Mouse (Mus musculus): ENCODE measurements around the gene Gm10197. TPM values are rescaled to one million over a fixed set of nuclear protein-coding genes. Genes with fewer than 3 reads are reported as not detected.

The Gm10197 gene
- polyA plus RNA-seq, 1 experiment from 2014 or later, result not detected

DNA sequence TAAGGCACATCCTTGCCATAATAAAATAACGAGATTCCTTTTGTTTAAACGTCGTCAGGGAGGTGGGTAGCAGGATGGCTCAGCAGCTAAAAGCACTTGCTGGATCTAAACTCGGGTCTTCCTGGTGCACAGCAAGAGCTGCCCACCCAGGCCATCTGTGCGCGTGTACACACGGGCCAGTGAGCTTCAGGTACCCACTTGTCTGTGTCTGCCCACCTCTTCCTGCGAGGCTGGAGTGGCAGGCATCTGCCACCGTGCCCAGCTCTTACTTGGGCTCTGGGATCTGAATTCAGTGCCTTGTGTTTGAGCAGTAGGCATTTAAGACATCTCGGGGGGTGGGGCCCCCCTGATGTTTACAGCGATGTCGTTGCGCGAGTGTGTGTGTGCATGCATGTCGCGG lies 16.5 kb downstream of the Gm10197 start:
- H3K4me2 ChIP-seq, result no peak overlapping the region
- H3K36me3 ChIP-seq, result peaks cover 14% of the 10 kb centered on the region
- no peaks in the 10 kb centered on the region for H3K27me3 ChIP-seq (replicated peaks)
- no peak for ATAC-seq (ENCODE audit: insufficient number of reproducible peaks, low FRiP score)
- H3K9me3 ChIP-seq (replicated peaks), result no peaks in the 10 kb centered on the region
- no peak overlapping the region for H3K9ac ChIP-seq
- peaks cover 11% of the 10 kb centered on the region for H3K4me1 ChIP-seq (replicated peaks)
- H3K4me3 ChIP-seq, result no peak overlapping the region
- 89% methylated on average over 16 of the region's 16 CpGs for WGBS
- H3K27ac ChIP-seq (ENCODE audit: poor library complexity, severe bottlenecking), result no peak overlapping the region

- 83% methylated on average over 7 of the region's 7 CpGs for WGBS
- Histone ChIP-seq H3K36me3 (peaks cover 14% of the 10 kb centered on the region), H3K9me3 (replicated peaks) (no peaks in the 10 kb centered on the region), H3K4me1 (replicated peaks) (peaks cover 4% of the 10 kb centered on the region; the same call in 1 of the 2 replicates), H3K27ac (ENCODE audit: poor library complexity, severe bottlenecking) (no peak overlapping the region), H3K27me3 (replicated peaks) (no peaks in the 10 kb centered on the region), H3K4me3 (no peak overlapping the region), H3K4me2 (no peak overlapping the region), H3K9ac (no peak overlapping the region)
- no peak for ATAC-seq (ENCODE audit: insufficient number of reproducible peaks, low FRiP score)
Measured at GRCm38 (mm10) chr19:53354271-53355000, 17.1 kb downstream of the Gm10197 start.

DNA sequence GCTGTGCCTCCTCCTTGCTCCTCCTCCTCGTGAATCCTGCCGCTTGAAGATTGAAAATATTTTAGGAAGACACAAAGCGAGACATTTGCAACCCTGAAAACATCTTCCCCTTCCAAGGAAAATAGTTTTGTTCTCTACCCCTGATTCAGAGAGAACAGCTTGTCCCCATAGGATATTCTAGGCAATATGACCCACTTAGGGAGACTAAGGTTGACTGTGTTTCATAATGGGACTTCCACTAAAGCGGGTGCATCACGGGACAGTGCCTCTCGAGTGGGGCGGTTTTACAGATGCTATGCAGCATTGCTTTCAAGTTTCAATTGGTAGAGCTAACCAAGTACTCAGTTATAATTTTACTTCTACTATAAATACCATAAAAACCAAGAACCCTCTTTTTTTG lies 17.7 kb downstream of the Gm10197 start:
- ATAC-seq (ENCODE audit: insufficient number of reproducible peaks, low FRiP score), result no peak
- 92% methylated on average over 7 of the region's 7 CpGs for WGBS
- no peak overlapping the region for H3K27ac ChIP-seq (ENCODE audit: poor library complexity, severe bottlenecking)
- no peaks in the 10 kb centered on the region for H3K27me3 ChIP-seq (replicated peaks)
- no peaks in the 10 kb centered on the region for H3K9me3 ChIP-seq (replicated peaks)
- no peak overlapping the region for H3K4me3 ChIP-seq
- H3K36me3 ChIP-seq, result peaks cover 14% of the 10 kb centered on the region
- no peak overlapping the region for H3K4me2 ChIP-seq
- no peak overlapping the region for H3K9ac ChIP-seq
- H3K4me1 ChIP-seq (replicated peaks), result no peaks in the 10 kb centered on the region

GRCm38 (mm10) chr19:53345766-53346165 lies 25.8 kb downstream of the Gm10197 start:
- Histone ChIP-seq H3K4me1 (replicated peaks) (peaks cover 13% of the 10 kb centered on the region), H3K4me2 (no peak overlapping the region), H3K9ac (no peak overlapping the region), H3K27me3 (replicated peaks) (no peaks in the 10 kb centered on the region), H3K27ac (ENCODE audit: poor library complexity, severe bottlenecking) (no peak overlapping the region), H3K4me3 (no peak overlapping the region), H3K36me3 (peaks cover 8% of the 10 kb centered on the region), H3K9me3 (replicated peaks) (no peaks in the 10 kb centered on the region)
- WGBS, result 90% methylated on average over 14 of the region's 14 CpGs
- no peak for ATAC-seq (ENCODE audit: insufficient number of reproducible peaks, low FRiP score)

DNA sequence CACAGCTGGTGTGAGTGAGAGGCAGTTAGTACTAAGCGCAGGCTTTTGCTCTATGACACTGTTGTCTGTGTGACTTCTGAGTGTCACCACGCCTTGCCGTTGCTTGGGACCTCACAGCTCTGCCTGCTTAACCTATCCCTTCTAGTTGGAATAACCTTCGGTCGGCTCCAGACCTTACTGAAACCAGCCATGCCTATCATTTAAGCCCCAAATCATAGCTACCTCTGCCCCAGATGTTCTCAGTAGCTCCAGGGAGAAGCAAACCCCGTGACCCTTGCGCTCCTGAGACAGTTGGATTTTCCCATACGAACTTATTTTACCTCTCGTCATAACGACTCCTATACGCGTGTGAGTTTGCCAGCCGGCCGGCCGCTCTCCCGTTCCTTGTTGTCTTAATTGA lies 27.5 kb downstream of the Gm10197 start:
- H3K27me3 ChIP-seq (replicated peaks), result no peaks in the 10 kb centered on the region
- H3K9ac ChIP-seq, result no peak overlapping the region
- no peak overlapping the region for H3K4me3 ChIP-seq
- 91% methylated on average over 16 of the region's 16 CpGs for WGBS
- H3K4me2 ChIP-seq, result no peak overlapping the region
- no peak for ATAC-seq (ENCODE audit: insufficient number of reproducible peaks, low FRiP score)
- H3K36me3 ChIP-seq, result peaks cover 8% of the 10 kb centered on the region; the same call in 1 of the 2 replicates
- no peaks in the 10 kb centered on the region for H3K9me3 ChIP-seq (replicated peaks)
- peaks cover 21% of the 10 kb centered on the region for H3K4me1 ChIP-seq (replicated peaks)
- H3K27ac ChIP-seq (ENCODE audit: poor library complexity, severe bottlenecking), result no peak overlapping the region

DNA sequence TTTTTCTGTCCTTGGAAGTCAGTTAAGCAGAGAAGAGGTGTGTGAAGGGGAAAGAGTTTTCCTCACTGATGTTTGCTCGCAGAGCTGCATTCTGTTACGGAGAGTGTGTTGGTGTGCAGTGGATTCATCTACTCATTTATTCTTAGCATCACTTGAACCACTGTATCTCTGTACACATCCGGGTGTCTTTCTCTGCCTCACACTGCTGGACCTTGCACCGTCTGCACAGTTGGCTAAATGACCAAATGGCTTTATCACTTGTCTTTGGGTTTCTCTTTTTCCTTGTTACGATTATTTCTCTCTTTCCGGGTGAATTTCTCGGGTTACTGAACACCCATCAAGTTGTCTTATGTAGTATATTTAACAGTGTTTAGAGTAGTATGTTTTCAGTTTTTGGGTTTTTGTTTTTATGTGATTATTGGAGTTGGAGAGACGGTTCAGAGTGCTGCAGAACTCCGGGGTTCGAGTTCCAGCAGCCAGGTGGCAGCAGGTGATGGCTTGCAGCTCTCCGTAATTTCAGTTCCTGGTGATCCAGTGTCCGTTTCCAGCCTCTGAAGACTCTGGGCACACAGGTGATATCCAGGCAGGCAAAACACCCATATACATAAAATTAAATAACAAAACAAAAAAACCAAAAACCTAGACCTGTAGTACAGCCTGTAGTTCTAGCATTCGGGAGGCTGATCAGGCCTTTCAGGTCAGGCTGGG lies 28.2 kb downstream of the Gm10197 start:
- no peak overlapping the region for H3K9ac ChIP-seq
- ATAC-seq (ENCODE audit: insufficient number of reproducible peaks, low FRiP score), result no peak
- H3K9me3 ChIP-seq (replicated peaks), result no peaks in the 10 kb centered on the region
- peaks cover 20% of the 10 kb centered on the region for H3K4me1 ChIP-seq (replicated peaks)
- H3K27me3 ChIP-seq (replicated peaks), result no peaks in the 10 kb centered on the region
- no peak overlapping the region for H3K4me2 ChIP-seq
- H3K4me3 ChIP-seq, result no peak overlapping the region
- 85% methylated on average over 13 of the region's 13 CpGs for WGBS
- H3K27ac ChIP-seq (ENCODE audit: poor library complexity, severe bottlenecking), result no peak overlapping the region
- H3K36me3 ChIP-seq, result peaks cover 8% of the 10 kb centered on the region; the same call in 1 of the 2 replicates

DNA sequence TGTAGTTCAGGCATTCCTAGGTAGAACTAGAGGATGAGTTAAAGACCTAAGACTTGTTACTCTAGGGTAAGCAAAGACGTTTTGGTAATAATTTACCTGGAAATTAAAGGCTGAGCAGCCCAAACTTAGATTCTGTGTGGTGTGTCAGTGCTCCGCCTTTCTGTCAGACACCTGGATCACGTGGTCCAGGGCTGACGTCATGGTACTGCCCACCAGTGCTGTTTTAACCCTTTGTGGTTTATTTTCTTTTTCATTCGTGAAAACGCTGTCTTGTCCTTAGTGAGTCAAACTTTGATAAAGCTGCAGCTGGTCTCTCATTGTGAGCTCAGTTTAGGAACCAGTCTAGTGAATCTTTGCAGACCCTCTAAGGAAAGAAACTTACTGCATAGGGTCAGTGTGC lies 31.1 kb downstream of the Gm10197 start:
- H3K4me1 ChIP-seq (replicated peaks), result peaks cover 14% of the 10 kb centered on the region
- no peak overlapping the region for H3K4me2 ChIP-seq
- peaks cover 14% of the 10 kb centered on the region for H3K36me3 ChIP-seq
- no peaks in the 10 kb centered on the region for H3K27me3 ChIP-seq (replicated peaks)
- H3K9me3 ChIP-seq (replicated peaks), result no peaks in the 10 kb centered on the region
- ATAC-seq (ENCODE audit: insufficient number of reproducible peaks, low FRiP score), result no peak
- H3K9ac ChIP-seq, result no peak overlapping the region
- no peak overlapping the region for H3K27ac ChIP-seq (ENCODE audit: poor library complexity, severe bottlenecking)
- WGBS, result 13% methylated on average over 6 of the region's 6 CpGs
- H3K4me3 ChIP-seq, result no peak overlapping the region

DNA sequence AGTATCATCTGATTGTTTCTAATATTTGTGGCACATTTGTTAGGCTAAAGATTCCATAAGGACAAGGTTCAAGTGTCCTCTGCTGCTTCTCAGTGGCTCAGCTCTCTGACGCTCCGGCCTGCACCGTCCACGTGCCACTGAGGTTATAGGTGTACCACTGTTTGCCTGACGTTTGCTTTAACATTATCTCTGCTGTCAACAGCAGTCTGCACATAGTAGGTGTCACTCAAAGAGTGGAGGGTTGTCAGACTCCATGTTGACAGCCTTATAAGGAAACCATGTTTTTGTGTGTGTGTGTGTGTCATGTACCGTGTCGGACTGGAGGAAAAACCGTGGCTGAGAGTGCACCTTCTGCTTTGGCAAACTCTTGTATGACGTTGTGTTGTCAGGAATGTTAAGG lies 36.3 kb downstream of the Gm10197 start:
- WGBS, result 64% methylated on average over 9 of the region's 9 CpGs
- Histone ChIP-seq H3K4me2 (no peak overlapping the region), H3K9ac (no peak overlapping the region), H3K27me3 (replicated peaks) (no peaks in the 10 kb centered on the region), H3K4me3 (no peak overlapping the region), H3K4me1 (replicated peaks) (peaks cover 19% of the 10 kb centered on the region), H3K9me3 (replicated peaks) (no peaks in the 10 kb centered on the region; the same call in 1 of the 2 replicates), H3K27ac (ENCODE audit: poor library complexity, severe bottlenecking) (no peak overlapping the region), H3K36me3 (peaks cover 45% of the 10 kb centered on the region)
- ATAC-seq (ENCODE audit: insufficient number of reproducible peaks, low FRiP score), result no peak

DNA sequence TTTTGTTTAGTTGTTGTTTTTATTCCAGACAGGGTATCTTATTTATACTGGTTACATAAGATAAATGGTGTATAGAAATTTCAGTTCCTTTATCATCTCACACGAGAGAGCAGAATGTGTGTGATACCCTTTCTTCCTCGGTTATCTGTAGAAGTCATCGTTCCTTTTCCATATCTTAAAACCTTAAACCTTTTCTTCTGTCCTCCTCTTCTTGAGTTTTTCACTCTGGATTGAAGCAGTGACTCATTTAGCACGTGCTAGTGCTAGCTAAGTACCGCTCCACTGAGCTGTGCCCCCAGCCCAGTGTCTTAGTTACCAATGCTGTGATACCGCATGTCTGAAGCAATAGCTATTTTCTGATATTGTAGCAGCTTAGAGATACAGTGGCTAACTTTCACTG lies 37.8 kb downstream of the Gm10197 start:
- H3K4me3 ChIP-seq, result no peak overlapping the region
- peaks cover 19% of the 10 kb centered on the region for H3K4me1 ChIP-seq (replicated peaks)
- no peak overlapping the region for H3K4me2 ChIP-seq
- no peaks in the 10 kb centered on the region; the same call in 1 of the 2 replicates for H3K9me3 ChIP-seq (replicated peaks)
- no peak for ATAC-seq (ENCODE audit: insufficient number of reproducible peaks, low FRiP score)
- H3K27me3 ChIP-seq (replicated peaks), result no peaks in the 10 kb centered on the region
- WGBS, result 81% methylated on average over 6 of the region's 6 CpGs
- H3K36me3 ChIP-seq, result peaks cover 45% of the 10 kb centered on the region
- H3K27ac ChIP-seq (ENCODE audit: poor library complexity, severe bottlenecking), result no peak overlapping the region
- no peak overlapping the region for H3K9ac ChIP-seq

- no peak for ATAC-seq (ENCODE audit: insufficient number of reproducible peaks, low FRiP score)
- peaks cover 33% of the 10 kb centered on the region for H3K36me3 ChIP-seq
- H3K9me3 ChIP-seq (replicated peaks), result no peaks in the 10 kb centered on the region; the same call in 1 of the 2 replicates
- H3K27ac ChIP-seq (ENCODE audit: poor library complexity, severe bottlenecking), result no peak overlapping the region
- no peak overlapping the region for H3K4me3 ChIP-seq
- H3K27me3 ChIP-seq (replicated peaks), result no peaks in the 10 kb centered on the region
- H3K4me2 ChIP-seq, result no peak overlapping the region
- peaks cover 26% of the 10 kb centered on the region for H3K4me1 ChIP-seq (replicated peaks)
- WGBS, result 80% methylated on average over 21 of the region's 21 CpGs
- no peak overlapping the region for H3K9ac ChIP-seq
Measured at GRCm38 (mm10) chr19:53331882-53332500, 39.6 kb downstream of the Gm10197 start.

GRCm38 (mm10) chr19:53329992-53330381 lies 41.6 kb downstream of the Gm10197 start:
- Histone ChIP-seq H3K4me1 (replicated peaks) (peaks cover 39% of the 10 kb centered on the region), H3K27me3 (replicated peaks) (no peaks in the 10 kb centered on the region), H3K9me3 (replicated peaks) (no peaks in the 10 kb centered on the region; the same call in 1 of the 2 replicates), H3K27ac (ENCODE audit: poor library complexity, severe bottlenecking) (peak overlapping the region; percentile 61), H3K4me3 (peak overlapping the region; percentile 84), H3K4me2 (peak overlapping the region; percentile 99), H3K36me3 (peaks cover 27% of the 10 kb centered on the region), H3K9ac (peak overlapping the region; percentile 85)
- WGBS, result 2% methylated on average over 29 of the region's 29 CpGs
- ATAC-seq (ENCODE audit: insufficient number of reproducible peaks, low FRiP score), result peak; percentile 70

Measured in heart, embryonic 12.5 days (tissue).